Mouse (Mus musculus) thymus, adult 2 months (tissue): ENCODE data around the gene Mylip. TPM values are rescaled to one million over a fixed set of nuclear protein-coding genes. Genes with fewer than 3 reads are reported as not detected.
A peak's percentile ranks its signal among the peaks of the same experiment; 100 is the strongest.

Experiments used
- DNase-seq: peaks from one replicate; pipeline ENCODE4 v3.0.0; 2021
- H3K27ac ChIP-seq: fragments of 200-500 bp; 2 replicates; pipeline ENCODE4 v1.5.1; 2012; ENCODE audit warnings: low read length, control low read depth; ENCODE audit not compliant: control insufficient read depth, insufficient read depth
- H3K27me3 ChIP-seq: fragments of 200-500 bp; 2 replicates; pipeline ENCODE4 v1.6.1; 2012; ENCODE audit warnings: mild to moderate bottlenecking, low read length, moderate library complexity, mixed read lengths; ENCODE audit not compliant: control insufficient read depth, insufficient read depth
- H3K36me3 ChIP-seq: fragments of 200-500 bp; 2 replicates; pipeline ENCODE4 v1.6.1; 2012; ENCODE audit warnings: mild to moderate bottlenecking, low read length, moderate library complexity; ENCODE audit not compliant: control insufficient read depth, insufficient read depth
- H3K4me1 ChIP-seq: fragments of 200-500 bp; replicated peaks from 2 replicates; pipeline ENCODE4 v1.6.1; 2012; ENCODE audit warnings: low read length; ENCODE audit not compliant: control insufficient read depth, insufficient read depth
- H3K4me3 ChIP-seq: fragments of 200-500 bp; 2 replicates; pipeline ENCODE4 v1.5.1; 2012; ENCODE audit warnings: mild to moderate bottlenecking, low read length, control low read depth, moderate library complexity; ENCODE audit not compliant: control insufficient read depth, insufficient read depth
- CTCF ChIP-seq: fragments of 200-500 bp; IDR thresholded peaks from 2 replicates; pipeline ENCODE4 v1.5.1; 2012; ENCODE audit warnings: mild to moderate bottlenecking, control low read depth, low read length, moderate library complexity, borderline replicate concordance; ENCODE audit not compliant: control insufficient read depth, poor library complexity, insufficient read depth; ENCODE audit errors: extremely low read depth
- POLR2A ChIP-seq: fragments of 200-500 bp; IDR thresholded peaks from 2 replicates; pipeline ENCODE4 v1.6.1; 2012; ENCODE audit warnings: mild to moderate bottlenecking, low read length, control low read depth, moderate library complexity; ENCODE audit not compliant: control insufficient read depth, poor library complexity, insufficient read depth; ENCODE audit errors: extremely low read depth
- WGBS: fragments of 180-500 bp; shearing (Covaris S2); methylation state at CpG from one replicate; pipeline ENCODE4 v1.1.7; 2018; 5-methylcytosine and 5-hydroxymethylcytosine counted together
- polyA plus RNA-seq: library from polyadenylated mRNA; depleted of rRNA; stranded (reverse); fragments of >200 nt; gene quantifications from 2 replicates; pipeline ENCODE4 v1.2.3, GENCODE M21; 2012

Gene Mylip
- polyA plus RNA-seq, 1 experiment = 54.0 TPM

DNA sequence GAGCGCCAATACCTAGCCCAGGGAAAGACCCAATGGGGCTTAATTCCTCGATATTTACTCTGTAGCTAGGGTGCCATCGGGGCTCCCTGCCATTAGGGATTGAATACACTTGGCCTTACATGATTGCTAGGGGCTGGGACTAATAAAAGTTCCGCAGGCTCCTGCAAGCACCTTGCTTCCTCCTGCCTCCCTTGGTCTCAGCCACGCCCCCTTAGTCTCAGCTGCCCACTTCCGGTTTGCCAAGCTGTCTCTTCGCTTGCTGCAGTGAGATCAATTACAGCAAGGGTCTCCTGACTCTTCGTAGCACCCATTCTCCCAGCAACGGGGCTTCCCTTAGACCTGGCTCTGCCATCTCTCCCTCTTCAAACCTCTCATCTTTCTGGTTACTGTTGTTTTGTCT lies 63.5 kb downstream of the Mylip start:
- H3K4me1 ChIP-seq = peaks cover 20% of the 10 kb centered on the region
- WGBS = 30% methylated on average over 9 of the region's 9 CpGs
- peak; percentile 23 for DNase-seq
- H3K36me3 ChIP-seq = no peaks in the 10 kb centered on the region
- no peak overlapping the region for H3K27ac ChIP-seq
- no peak overlapping the region for H3K4me3 ChIP-seq
- TF ChIP-seq POLR2A (no peak), CTCF (no peak)
- no peaks in the 10 kb centered on the region for H3K27me3 ChIP-seq

DNA sequence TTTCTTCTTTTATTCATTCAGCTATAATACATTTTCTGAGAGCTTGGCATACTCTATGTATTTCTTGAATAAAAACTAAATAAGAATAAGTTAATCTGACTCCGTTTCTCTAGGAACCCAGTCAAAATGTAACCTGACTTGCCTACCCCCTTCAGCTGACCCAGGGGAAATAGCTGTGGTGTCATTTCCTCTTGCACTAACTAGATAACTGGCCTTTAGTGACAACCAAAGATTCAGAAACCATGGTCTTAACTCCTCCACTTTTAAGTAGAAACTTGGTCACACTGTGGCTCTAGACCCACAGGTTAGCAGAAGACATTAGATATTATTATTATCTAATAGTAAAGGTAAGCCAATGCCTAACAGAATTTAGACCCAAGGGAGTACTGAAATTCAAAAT lies 64.5 kb downstream of the Mylip start:
- H3K27me3 ChIP-seq = no peaks in the 10 kb centered on the region
- peaks cover 20% of the 10 kb centered on the region for H3K4me1 ChIP-seq
- no peak overlapping the region for H3K4me3 ChIP-seq
- no peak for DNase-seq
- no peaks in the 10 kb centered on the region for H3K36me3 ChIP-seq
- 64% methylated on average over 1 of the region's 1 CpGs for WGBS
- no peak overlapping the region for H3K27ac ChIP-seq
- TF ChIP-seq CTCF (no peak), POLR2A (no peak)

- no peaks in the 10 kb centered on the region for H3K27me3 ChIP-seq
- peak overlapping the region; percentile 48; the same call in 1 of the 2 replicates for H3K27ac ChIP-seq
- TF ChIP-seq CTCF (no peak), POLR2A (no peak)
- H3K36me3 ChIP-seq = no peaks in the 10 kb centered on the region
- no peak for DNase-seq
- H3K4me3 ChIP-seq = no peak overlapping the region
- peaks cover 20% of the 10 kb centered on the region for H3K4me1 ChIP-seq
- 25% methylated on average over 4 of the region's 4 CpGs for WGBS
Observed at GRCm38 (mm10) chr13:45454641-45455040, 65.1 kb downstream of the Mylip start.

DNA sequence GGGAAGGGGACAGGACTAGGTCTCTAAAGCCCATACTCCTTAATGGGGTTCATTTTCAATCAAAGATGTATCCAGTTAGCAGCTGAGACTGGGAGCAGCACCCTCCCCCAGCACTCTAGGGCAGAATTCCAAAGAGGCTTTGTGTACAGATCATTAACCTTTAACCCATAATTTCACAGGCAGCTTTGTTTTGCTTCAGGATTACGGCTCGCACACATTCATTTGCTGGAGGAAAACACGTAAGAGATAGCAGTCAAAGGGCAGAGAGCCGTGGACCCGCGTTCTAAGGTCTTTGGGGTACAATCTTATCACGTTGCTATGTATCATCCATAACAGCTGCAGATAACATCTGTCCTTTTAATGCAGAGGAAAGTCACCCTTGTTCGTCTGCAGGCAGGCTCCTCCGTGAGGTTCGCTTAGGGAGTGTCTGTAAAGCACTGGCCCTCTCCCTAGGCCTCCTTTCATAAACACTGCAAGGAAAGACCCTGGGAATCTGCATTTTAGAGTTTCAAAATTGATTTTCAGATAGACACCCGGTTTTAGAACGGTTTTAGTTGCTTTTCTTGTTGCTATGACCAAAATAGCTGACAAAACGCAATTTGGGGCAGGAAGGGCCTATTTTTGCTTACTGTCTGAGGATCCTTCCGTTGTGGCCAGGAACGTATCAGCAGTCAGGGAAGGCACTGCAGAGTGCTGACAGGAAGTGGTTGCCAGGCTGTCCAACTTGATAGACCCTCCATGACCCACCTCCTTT lies 65.7 kb downstream of the Mylip start:
- WGBS = 8% methylated on average over 15 of the region's 15 CpGs
- DNase-seq = peak; percentile 27
- peak overlapping the region; percentile 48 for H3K27ac ChIP-seq
- no peaks in the 10 kb centered on the region for H3K27me3 ChIP-seq
- peaks cover 20% of the 10 kb centered on the region for H3K4me1 ChIP-seq
- TF ChIP-seq CTCF (no peak), POLR2A (no peak)
- H3K36me3 ChIP-seq = no peaks in the 10 kb centered on the region
- no peak overlapping the region for H3K4me3 ChIP-seq

DNA sequence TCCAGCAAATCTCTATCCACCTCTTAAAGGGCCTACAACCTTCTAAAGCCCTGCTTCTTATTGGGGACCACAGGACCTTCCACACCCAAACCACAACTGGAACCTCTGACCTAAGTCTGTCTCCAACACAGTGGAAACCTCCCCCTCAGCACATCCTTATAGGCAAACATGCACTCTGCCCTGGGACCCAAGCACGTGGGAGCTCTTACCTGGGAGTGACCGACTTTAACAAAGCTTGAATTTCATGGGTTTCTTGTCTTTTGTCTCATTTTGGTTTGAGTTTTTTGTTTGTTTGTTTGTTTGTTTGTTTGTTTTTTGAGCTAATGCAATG lies 66.3 kb downstream of the Mylip start:
- WGBS = 28% methylated on average over 2 of the region's 2 CpGs
- peak overlapping the region; percentile 44 for H3K27ac ChIP-seq
- H3K27me3 ChIP-seq = no peaks in the 10 kb centered on the region
- H3K36me3 ChIP-seq = no peaks in the 10 kb centered on the region
- no peak for DNase-seq
- no peak overlapping the region for H3K4me3 ChIP-seq
- no peak for TF ChIP-seq POLR2A
- TF ChIP-seq CTCF = no peak
- H3K4me1 ChIP-seq = peaks cover 20% of the 10 kb centered on the region

DNA sequence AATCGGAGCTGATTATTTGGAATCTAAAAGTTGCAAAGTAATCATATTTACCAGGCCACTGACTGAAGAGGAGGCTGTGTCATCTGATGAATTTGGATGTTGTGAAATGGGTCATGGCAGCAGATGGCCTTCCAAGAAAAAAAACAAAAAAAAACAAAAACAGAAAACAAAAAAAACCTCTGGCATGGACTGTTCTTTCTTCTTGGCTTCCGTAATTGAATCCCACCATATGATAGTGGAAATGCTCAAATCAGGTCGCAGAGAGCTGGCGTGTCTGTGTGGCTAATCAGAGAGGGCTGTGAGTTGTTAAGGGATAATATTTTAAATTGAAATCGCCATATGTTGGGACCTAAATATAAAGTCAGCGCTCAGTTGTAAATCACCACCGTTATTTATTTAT lies 67.9 kb downstream of the Mylip start:
- no peak overlapping the region for H3K4me3 ChIP-seq
- 93% methylated on average over 7 of the region's 7 CpGs for WGBS
- H3K27me3 ChIP-seq = no peaks in the 10 kb centered on the region
- DNase-seq = no peak
- H3K36me3 ChIP-seq = no peaks in the 10 kb centered on the region
- H3K27ac ChIP-seq = no peak overlapping the region
- TF ChIP-seq POLR2A (no peak), CTCF (no peak)
- H3K4me1 ChIP-seq = peaks cover 20% of the 10 kb centered on the region
